Mouse (Mus musculus): ENCODE results near the gene Lamb3. TPM values are rescaled to one million over a fixed set of nuclear protein-coding genes. Genes with fewer than 3 reads are reported as not detected.
A peak's percentile ranks its signal among the peaks of the same experiment; 100 is the strongest.

Lamb3 gene
- total RNA-seq, 2 experiments from 2014 or later, result 0.89 to 1.9 TPM

GRCm38 (mm10) chr1:193351583-193351982 lies 144.1 kb downstream of the Lamb3 start:
- intact Hi-C loops (cut with DNase I), result loop anchor here (2.0 kb wide), 1 partner anchor 19 kb away; no protein-coding TSS in a partner anchor
- peak in 1 of 2 experiments; percentile 87 for DNase-seq (ENCODE audit: low spot score in 2 of 2)

- intact Hi-C loops (cut with DNase I), result no loop called here
- no peak for DNase-seq (ENCODE audit: low spot score in 2 of 2)
Observed at GRCm38 (mm10) chr1:193359199-193359598, 151.7 kb downstream of the Lamb3 start.

GRCm38 (mm10) chr1:193361181-193361580 lies 153.7 kb downstream of the Lamb3 start:
- intact Hi-C loops (cut with DNase I), result no loop called here
- DNase-seq (ENCODE audit: low spot score in 2 of 2), result no peak

- intact Hi-C loops (cut with DNase I), result loop anchor here (2.0 kb wide), 1 partner anchor 31 kb away; no protein-coding TSS in a partner anchor
- peak in 1 of 2 experiments; percentile 73 for DNase-seq (ENCODE audit: low spot score in 2 of 2)
Observed at GRCm38 (mm10) chr1:193362078-193362477, 154.6 kb downstream of the Lamb3 start.

GRCm38 (mm10) chr1:193363801-193364231 lies 156.3 kb downstream of the Lamb3 start:
- DNase-seq (ENCODE audit: low spot score in 2 of 2), result peak; percentile 70 to 80
- intact Hi-C loops (cut with DNase I), result loop anchor here (2.0 kb wide), 1 partner anchor 33 kb away; no protein-coding TSS in a partner anchor

GRCm38 (mm10) chr1:193368055-193368454 lies 160.6 kb downstream of the Lamb3 start:
- peak; percentile 69 to 92 for DNase-seq (ENCODE audit: low spot score in 2 of 2)
- intact Hi-C loops (cut with DNase I), result no loop called here

GRCm38 (mm10) chr1:193369091-193369490 lies 161.6 kb downstream of the Lamb3 start:
- intact Hi-C loops (cut with DNase I), result no loop called here
- peak in 1 of 2 experiments; percentile 44 for DNase-seq (ENCODE audit: low spot score in 2 of 2)

- DNase-seq (ENCODE audit: low spot score in 2 of 2), result peak in 1 of 2 experiments; percentile 84
- intact Hi-C loops (cut with DNase I), result no loop called here
Observed at GRCm38 (mm10) chr1:193370096-193370495, 162.6 kb downstream of the Lamb3 start, which contains the start of gene Camk1g. Gene Camk1g, minus strand, starts transcription at chr1:193370298.

- no peak for DNase-seq (ENCODE audit: low spot score in 2 of 2)
- intact Hi-C loops (cut with DNase I), result no loop called here
Observed at GRCm38 (mm10) chr1:193373906-193374413, 166.5 kb downstream of the Lamb3 start.

- peak; percentile 47 to 53 for DNase-seq (ENCODE audit: low spot score in 2 of 2)
- intact Hi-C loops (cut with DNase I), result loop anchor here (2.0 kb wide), 2 partner anchors 46 to 120 kb away; no protein-coding TSS in a partner anchor
Observed at GRCm38 (mm10) chr1:193376478-193377134, 169.1 kb downstream of the Lamb3 start.

GRCm38 (mm10) chr1:193379634-193380033 lies 172.1 kb downstream of the Lamb3 start:
- no peak for DNase-seq (ENCODE audit: low spot score in 2 of 2)
- intact Hi-C loops (cut with DNase I), result loop anchor here (10.0 kb wide), 1 partner anchor 845 kb away; no protein-coding TSS in a partner anchor

- intact Hi-C loops (cut with DNase I), result loop anchor here (10.0 kb wide), 1 partner anchor 844 kb away; no protein-coding TSS in a partner anchor
- peak in 1 of 2 experiments; percentile 32 for DNase-seq (ENCODE audit: low spot score in 2 of 2)
Observed at GRCm38 (mm10) chr1:193380877-193381276, 173.4 kb downstream of the Lamb3 start.

GRCm38 (mm10) chr1:193381597-193382404 lies 174.3 kb downstream of the Lamb3 start:
- DNase-seq (ENCODE audit: low spot score in 2 of 2), result peak; percentile 56 to 77
- intact Hi-C loops (cut with DNase I), result loop anchor here (2.0 to 10.0 kb wide), 2 partner anchors 173 to 843 kb away; no protein-coding TSS in a partner anchor

GRCm38 (mm10) chr1:193382435-193382834 lies 174.9 kb downstream of the Lamb3 start:
- intact Hi-C loops (cut with DNase I), result loop anchor here (2.0 to 10.0 kb wide), 2 partner anchors 174 to 842 kb away; no protein-coding TSS in a partner anchor

GRCm38 (mm10) chr1:193382841-193383462 lies 175.5 kb downstream of the Lamb3 start:
- intact Hi-C loops (cut with DNase I), result loop anchor here (2.0 to 10.0 kb wide), 2 partner anchors 174 to 842 kb away; no protein-coding TSS in a partner anchor
- DNase-seq (ENCODE audit: low spot score in 2 of 2), result peak; percentile 53 to 54

More at GRCm38 (mm10) chr1:193382435-193382834, 174.9 kb downstream of the Lamb3 start:
- DNase-seq (ENCODE audit: low spot score in 2 of 2), result no peak

- peak; percentile 84 to 85 for DNase-seq (ENCODE audit: low spot score in 2 of 2)
- intact Hi-C loops (cut with DNase I), result loop anchor here (5.0 to 10.0 kb wide), 4 partner anchors 56 to 1231 kb away; partner anchors contain the start of gene Plxna2
Observed at GRCm38 (mm10) chr1:193386136-193386535, 178.6 kb downstream of the Lamb3 start.

GRCm38 (mm10) chr1:193387241-193387640 lies 179.7 kb downstream of the Lamb3 start:
- intact Hi-C loops (cut with DNase I), result loop anchor here (5.0 to 10.0 kb wide), 4 partner anchors 55 to 1230 kb away; partner anchors contain the start of gene Plxna2

GRCm38 (mm10) chr1:193389505-193389904 lies 182.0 kb downstream of the Lamb3 start:
- intact Hi-C loops (cut with DNase I), result loop anchor here (5.0 to 10.0 kb wide), 4 partner anchors 53 to 1228 kb away; partner anchors contain the start of gene Plxna2

More at GRCm38 (mm10) chr1:193387241-193387640, 179.7 kb downstream of the Lamb3 start:
- no peak for DNase-seq (ENCODE audit: low spot score in 2 of 2)

GRCm38 (mm10) chr1:193390004-193390403 lies 182.5 kb downstream of the Lamb3 start:
- DNase-seq (ENCODE audit: low spot score in 2 of 2), result no peak
- intact Hi-C loops (cut with DNase I), result no loop called here

More at GRCm38 (mm10) chr1:193389505-193389904, 182.0 kb downstream of the Lamb3 start:
- no peak for DNase-seq (ENCODE audit: low spot score in 2 of 2)

Data from left cerebral cortex, postnatal 25 days (tissue).